Mouse (Mus musculus): ENCODE data around the gene Zfp369.

DNA sequence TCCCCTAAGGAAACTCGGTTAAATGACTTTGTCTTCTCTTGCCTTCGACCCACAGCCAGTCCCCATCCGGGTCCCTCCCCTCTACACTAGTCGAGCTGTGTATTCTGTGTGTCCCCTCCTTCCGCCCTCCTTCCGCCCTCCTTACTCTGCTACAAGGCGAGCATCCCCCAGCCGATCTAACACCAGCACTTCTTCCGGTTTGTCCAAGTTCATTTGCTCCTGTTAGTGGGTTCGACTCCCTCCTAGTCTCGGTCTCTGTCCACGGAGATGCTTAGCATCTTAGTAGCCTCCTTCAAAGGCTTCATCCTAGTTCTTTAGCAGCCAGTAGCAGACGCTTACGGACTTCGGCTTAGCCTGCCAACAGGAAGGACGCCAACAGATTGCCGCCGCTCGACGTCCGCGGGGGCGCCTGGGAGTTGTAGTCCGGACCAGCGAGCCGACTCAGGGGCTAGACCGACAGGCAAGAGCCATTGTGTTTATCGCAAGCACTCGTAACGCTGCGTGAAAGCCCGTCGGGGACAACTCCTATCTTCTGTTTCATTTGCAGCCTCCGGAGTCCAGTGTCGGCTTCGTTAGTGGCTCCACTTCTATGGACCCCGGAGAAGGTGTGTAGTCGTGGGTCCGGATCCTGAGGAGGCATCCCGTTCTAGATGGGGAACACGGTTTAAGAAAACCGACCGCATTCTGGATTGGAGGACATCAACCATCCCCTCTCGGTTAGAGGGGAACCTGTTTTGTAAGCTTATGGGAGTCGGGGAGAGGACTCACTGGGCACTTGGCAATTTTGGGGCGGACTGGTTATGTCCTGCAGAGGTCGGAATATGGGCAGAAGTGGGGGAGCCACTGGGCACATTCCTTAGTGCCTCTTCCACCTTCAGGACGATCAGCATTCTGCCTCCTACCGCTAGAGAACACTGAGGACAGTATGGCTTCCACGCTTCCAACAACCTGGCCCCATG lies at the start of gene Zfp369:
- TF ChIP-seq POLR2A (IDR thresholded peaks at IDR 0.05; ENCODE audit: low read depth, low read length) (peak; percentile 9; the same call in 1 of the 2 replicates), CTCF (IDR thresholded peaks at IDR 0.05; ENCODE audit: extremely low read depth, insufficient read depth, insufficient read length, insufficient replicate concordance) (no peak)

Measured in spleen, adult 2 months (tissue).